Mouse (Mus musculus) cortical plate, adult 2 months (tissue): ENCODE results near the gene Fam166b.

Experiments used
- CTCF ChIP-seq: fragments of 200-500 bp; IDR thresholded peaks from 2 replicates; pipeline ENCODE4 v1.5.1; 2011; ENCODE audit warnings: mild to moderate bottlenecking, control low read depth, low read length; ENCODE audit not compliant: insufficient read depth; ENCODE audit errors: extremely low read depth
- POLR2A ChIP-seq: fragments of 200-500 bp; IDR thresholded peaks from 2 replicates; pipeline ENCODE4 v1.6.1; 2011; ENCODE audit warnings: mild to moderate bottlenecking, low read length, control low read depth; ENCODE audit not compliant: insufficient read depth; ENCODE audit errors: extremely low read depth

DNA sequence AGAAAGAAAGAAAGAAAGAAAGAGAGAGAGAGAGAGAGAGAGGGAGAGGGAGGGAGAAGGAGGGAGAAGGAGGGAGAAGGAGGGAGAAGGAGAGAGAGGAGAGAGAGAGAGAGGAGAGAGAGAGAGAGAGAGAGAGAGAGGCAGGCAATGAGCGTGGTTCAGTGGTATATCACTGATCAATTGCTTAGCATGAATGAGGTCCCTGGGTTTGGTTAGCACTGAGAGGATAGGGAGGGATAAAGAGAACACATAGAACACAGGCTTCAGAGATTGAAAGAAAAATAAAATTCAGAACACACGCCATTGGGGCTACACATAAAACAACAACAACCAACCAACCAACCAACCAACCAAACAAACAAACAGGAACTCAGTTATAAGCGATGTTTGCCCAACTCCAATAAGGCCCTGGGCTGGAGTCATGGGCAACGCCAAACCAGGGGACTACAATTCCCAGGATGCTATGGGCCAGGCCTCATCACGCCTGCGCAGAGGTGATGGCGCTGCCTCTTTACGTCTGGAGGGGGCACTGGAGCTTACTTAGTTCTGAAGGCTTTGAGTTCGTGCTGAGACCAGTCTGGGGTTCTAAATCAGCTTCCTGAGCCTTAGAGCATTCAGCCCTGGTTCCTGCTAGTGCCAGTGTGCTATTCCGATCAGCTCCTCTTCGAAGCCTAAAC is 49.1 kb upstream of the Fam166b start:
- peak; percentile 40; the same call in 1 of the 2 replicates for TF ChIP-seq CTCF
- peak; percentile 77 for TF ChIP-seq POLR2A
